Mouse (Mus musculus): Measurements from ENCODE around the gene Lair1.

DNA sequence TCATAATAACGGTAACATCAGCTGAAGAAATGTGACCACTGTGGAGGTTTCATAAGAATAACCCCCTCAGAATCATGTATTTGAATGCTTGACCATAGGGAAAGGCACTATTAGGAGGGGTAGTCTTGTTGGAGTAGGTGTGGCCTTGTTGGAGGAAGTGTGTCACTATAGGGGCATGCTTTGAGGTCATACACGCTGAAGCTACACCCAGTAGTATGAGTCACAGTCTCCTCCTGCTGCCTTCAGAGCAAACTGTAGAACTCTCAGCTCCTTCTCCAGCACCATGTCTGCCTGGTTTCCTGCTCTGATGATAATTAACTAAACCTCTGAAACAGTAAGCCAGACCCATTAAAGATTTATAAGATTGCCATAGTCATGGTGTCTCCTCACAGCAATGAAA, 35.8 kb upstream of the Lair1 start:
- TF ChIP-seq POLR2A (IDR thresholded peaks at IDR 0.05; ENCODE audit: insufficient read length, low read depth): no peak
- TF ChIP-seq MYOG (IDR thresholded peaks at IDR 0.05; ENCODE audit: control insufficient read depth in 1 of 3, insufficient read depth in 1 of 3, insufficient read length in 2 of 3, low read depth in 2 of 3): no peak
- no peak for TF ChIP-seq MAX (IDR thresholded peaks at IDR 0.05; ENCODE audit: low read depth)
- TF ChIP-seq USF1 (IDR thresholded peaks at IDR 0.05; ENCODE audit: low read depth): no peak
- TF ChIP-seq CEBPB (IDR thresholded peaks at IDR 0.05; ENCODE audit: insufficient read depth, poor library complexity, severe bottlenecking): no peak
- no peak for TF ChIP-seq E2F4 (IDR thresholded peaks at IDR 0.05; ENCODE audit: insufficient read depth)
- TF ChIP-seq TCF12 (IDR thresholded peaks at IDR 0.05; ENCODE audit: insufficient read depth, poor library complexity, severe bottlenecking): no peak
- no peak for TF ChIP-seq MYOD1 (IDR thresholded peaks at IDR 0.05; ENCODE audit: control insufficient read depth in 1 of 3, insufficient read length in 2 of 3, low read depth in 2 of 3)
